Mouse (Mus musculus) heart, adult 2 months (tissue): ENCODE data around the gene Gm17482. TPM values are rescaled to one million over a fixed set of nuclear protein-coding genes. Genes with fewer than 3 reads are reported as not detected.

ENCODE experiments used
- DNase-seq, 2 experiments: peaks; one replicate each; pipeline ENCODE4 v3.0.0; 2021
- H3K27ac ChIP-seq: fragments of 200-600 bp; 2 replicates; pipeline ENCODE4 v1.8.1; 2022
- H3K27me3 ChIP-seq: fragments of 200-500 bp; 2 replicates; pipeline ENCODE4 v1.6.1; 2012; ENCODE audit warnings: mild to moderate bottlenecking, low read length, inconsistent platforms, mixed read lengths; ENCODE audit not compliant: control insufficient read depth, insufficient read depth
- H3K36me3 ChIP-seq: fragments of 200-500 bp; 2 replicates; pipeline ENCODE4 v1.6.1; 2012; ENCODE audit warnings: low read length, inconsistent platforms; ENCODE audit not compliant: control insufficient read depth, insufficient read depth
- H3K4me1 ChIP-seq: fragments of 200-500 bp; 2 replicates; pipeline ENCODE4 v1.6.1; 2011; ENCODE audit warnings: low read length; ENCODE audit not compliant: control insufficient read depth, insufficient read depth
- H3K4me3 ChIP-seq: fragments of 200-600 bp; 2 replicates; pipeline ENCODE4 v1.8.1; 2022
- H3K79me2 ChIP-seq: fragments of 200-500 bp; replicated peaks from 2 replicates; pipeline ENCODE4 v1.6.1; 2012; ENCODE audit warnings: mild to moderate bottlenecking, inconsistent platforms, low read length, moderate library complexity, mixed read lengths; ENCODE audit not compliant: control insufficient read depth, insufficient read depth
- H3K9ac ChIP-seq: fragments of 200-500 bp; 2 replicates; pipeline ENCODE4 v1.6.1; 2012; ENCODE audit warnings: low read depth, mild to moderate bottlenecking, control low read depth, inconsistent platforms, low read length, mixed read lengths
- CTCF ChIP-seq: fragments of 200-600 bp; IDR thresholded peaks from 2 replicates; pipeline ENCODE4 v1.8.1; 2022; ENCODE audit warnings: antibody characterized with exemption, mild to moderate bottlenecking, moderate library complexity
- EP300 ChIP-seq: fragments of 200-500 bp; IDR thresholded peaks from 2 replicates; pipeline ENCODE4 v1.6.1; 2011; ENCODE audit warnings: low read depth, low read length, control low read depth; ENCODE audit not compliant: insufficient read depth
- POLR2A ChIP-seq: fragments of 200-500 bp; IDR thresholded peaks from 2 replicates; pipeline ENCODE4 v1.6.1; 2011; ENCODE audit warnings: mild to moderate bottlenecking, low read depth, low read length, control low read depth; ENCODE audit not compliant: insufficient read depth
- WGBS: fragments of 180-500 bp; shearing (Covaris S2); methylation state at CpG from one replicate; pipeline ENCODE4 v1.1.7; 2018; 5-methylcytosine and 5-hydroxymethylcytosine counted together
- intact Hi-C: fragments of 180-260 bp; cut with DNase I; formaldehyde crosslinking; loops from one replicate; pipeline ENCODE4 v1.15.1; 2025
- polyA plus RNA-seq: library from polyadenylated mRNA; depleted of rRNA; stranded (reverse); fragments of >200 nt; gene quantifications from 2 replicates; pipeline ENCODE4 v1.2.3, GENCODE M21; 2012
- total RNA-seq, 2 experiments: library from RNA; stranded (reverse); gene quantifications; 2 replicates each; pipeline ENCODE4 v1.2.3; 2021

Gm17482 gene
- total and polyA plus RNA-seq, 3 experiments: not detected

DNA sequence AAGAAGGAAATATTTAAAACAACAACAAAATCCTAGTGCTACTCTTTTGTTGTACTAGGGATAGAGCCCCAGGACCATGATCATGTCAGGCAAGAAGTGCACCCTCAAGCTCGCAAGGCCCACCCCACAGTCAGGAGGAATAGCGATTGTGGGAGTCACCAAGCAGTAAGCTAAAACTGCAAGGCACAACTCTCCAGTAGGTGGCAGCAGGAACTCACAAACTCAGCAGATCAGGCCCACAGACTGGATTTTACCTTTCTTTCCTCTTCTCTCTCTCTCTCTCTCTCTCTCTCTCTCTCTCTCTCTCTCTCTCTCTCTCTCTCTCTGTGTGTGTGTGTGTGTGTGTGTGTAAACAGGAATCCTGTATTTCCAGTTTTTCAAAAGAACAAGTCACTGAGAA, 386 bp downstream of the Gm17482 start:
- Histone ChIP-seq H3K4me3 (no peak overlapping the region), H3K9ac (no peak overlapping the region), H3K27ac (no peak overlapping the region), H3K79me2 (no peaks in the 10 kb centered on the region), H3K4me1 (peaks cover 5% of the 10 kb centered on the region), H3K36me3 (peaks cover 11% of the 10 kb centered on the region), H3K27me3 (no peaks in the 10 kb centered on the region)
- peak; percentile 81 for TF ChIP-seq CTCF
- TF ChIP-seq POLR2A: no peak
- peak; percentile 96 for TF ChIP-seq EP300
- peak; percentile 66 to 83 for DNase-seq
- intact Hi-C loops: loop anchor here (1.0 to 5.0 kb wide), 4 partner anchors 41 to 312 kb away; partner anchors contain the start of gene Pparg
- WGBS: 1% methylated on average over 2 of the region's 2 CpGs

DNA sequence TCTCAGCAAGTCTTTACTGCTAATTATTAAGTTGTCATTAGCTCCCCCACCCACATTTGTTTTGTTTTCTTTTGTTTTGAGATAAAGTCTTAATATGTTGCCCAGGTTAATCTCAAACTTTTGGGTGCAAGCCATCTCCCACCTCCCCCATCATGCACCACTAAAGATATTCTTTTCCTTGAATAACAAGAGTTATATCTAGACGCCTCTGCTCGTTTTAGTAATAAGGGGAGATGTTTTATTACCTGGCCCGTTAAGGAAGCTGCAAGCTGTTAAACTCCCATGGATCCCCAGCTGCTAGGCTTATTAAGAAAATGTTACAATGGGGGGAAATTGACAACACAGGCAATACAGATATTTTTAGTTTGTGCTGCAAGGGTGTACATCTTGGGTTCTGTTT, 3.4 kb downstream of the Gm17482 start:
- no peak for TF ChIP-seq CTCF
- no peak for TF ChIP-seq EP300
- no peak; the same call in 1 of the 2 replicates for TF ChIP-seq POLR2A
- H3K36me3 ChIP-seq: peaks cover 14% of the 10 kb centered on the region
- no peaks in the 10 kb centered on the region for H3K27me3 ChIP-seq
- DNase-seq: peak; percentile 14 to 26
- H3K4me1 ChIP-seq: peaks cover 6% of the 10 kb centered on the region
- peak overlapping the region; percentile 87 for H3K27ac ChIP-seq
- no peak overlapping the region for H3K4me3 ChIP-seq
- no peak overlapping the region for H3K9ac ChIP-seq
- intact Hi-C loops: loop anchor here (5.0 to 10.0 kb wide), 2 partner anchors 774 to 1412 kb away; no protein-coding TSS in a partner anchor
- H3K79me2 ChIP-seq: no peaks in the 10 kb centered on the region
- WGBS: 51% methylated on average over 3 of the region's 3 CpGs

- Histone ChIP-seq H3K4me3 (no peak overlapping the region), H3K4me1 (peaks cover 6% of the 10 kb centered on the region), H3K9ac (peak overlapping the region; percentile 38; the same call in 1 of the 2 replicates), H3K27ac (peak overlapping the region; percentile 87), H3K36me3 (peaks cover 14% of the 10 kb centered on the region), H3K27me3 (no peaks in the 10 kb centered on the region), H3K79me2 (no peaks in the 10 kb centered on the region)
- peak in 1 of 2 experiments; percentile 14 for DNase-seq
- intact Hi-C loops: loop anchor here (1.0 to 10.0 kb wide), 3 partner anchors 8 to 1410 kb away; no protein-coding TSS in a partner anchor
- TF ChIP-seq POLR2A: no peak
- TF ChIP-seq EP300: 0 out of 2 replicates have a peak, but pooled peaks have one; percentile 65
- TF ChIP-seq CTCF: no peak
- WGBS: 29% methylated on average over 4 of the region's 4 CpGs
Observed at GRCm38 (mm10) chr6:115231836-115232235, 4.7 kb downstream of the Gm17482 start.

DNA sequence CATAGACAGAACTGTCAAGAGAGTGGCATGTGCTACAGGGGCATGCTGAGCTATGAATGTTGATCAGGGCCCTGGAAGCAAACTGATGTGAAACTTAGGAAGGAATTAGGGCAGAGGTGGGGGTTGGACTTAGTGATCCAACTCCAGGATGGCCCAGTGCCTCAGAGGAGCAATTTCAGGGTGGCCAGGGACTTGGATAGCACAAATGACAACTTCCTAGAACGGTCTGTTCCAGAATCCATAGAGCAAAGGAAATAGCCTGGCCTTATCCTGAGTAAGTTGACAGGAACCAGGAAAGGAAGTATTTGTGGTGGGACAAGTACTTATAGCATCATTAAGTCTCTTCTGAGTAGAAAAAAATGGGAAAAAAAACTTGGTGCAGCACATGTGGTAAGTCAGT, 5.4 kb downstream of the Gm17482 start:
- intact Hi-C loops: loop anchor here (5.0 to 10.0 kb wide), 2 partner anchors 772 to 1410 kb away; no protein-coding TSS in a partner anchor
- Histone ChIP-seq H3K79me2 (no peaks in the 10 kb centered on the region), H3K4me1 (peaks cover 6% of the 10 kb centered on the region), H3K36me3 (peaks cover 16% of the 10 kb centered on the region), H3K27me3 (no peaks in the 10 kb centered on the region), H3K4me3 (no peak overlapping the region), H3K9ac (no peak overlapping the region; the same call in 1 of the 2 replicates), H3K27ac (peak overlapping the region; percentile 87)
- DNase-seq: peak; percentile 49 to 59
- 58% methylated on average over 1 of the region's 1 CpGs for WGBS
- TF ChIP-seq EP300: peak; percentile 89
- TF ChIP-seq POLR2A: peak; percentile 29; the same call in 1 of the 2 replicates
- no peak for TF ChIP-seq CTCF

DNA sequence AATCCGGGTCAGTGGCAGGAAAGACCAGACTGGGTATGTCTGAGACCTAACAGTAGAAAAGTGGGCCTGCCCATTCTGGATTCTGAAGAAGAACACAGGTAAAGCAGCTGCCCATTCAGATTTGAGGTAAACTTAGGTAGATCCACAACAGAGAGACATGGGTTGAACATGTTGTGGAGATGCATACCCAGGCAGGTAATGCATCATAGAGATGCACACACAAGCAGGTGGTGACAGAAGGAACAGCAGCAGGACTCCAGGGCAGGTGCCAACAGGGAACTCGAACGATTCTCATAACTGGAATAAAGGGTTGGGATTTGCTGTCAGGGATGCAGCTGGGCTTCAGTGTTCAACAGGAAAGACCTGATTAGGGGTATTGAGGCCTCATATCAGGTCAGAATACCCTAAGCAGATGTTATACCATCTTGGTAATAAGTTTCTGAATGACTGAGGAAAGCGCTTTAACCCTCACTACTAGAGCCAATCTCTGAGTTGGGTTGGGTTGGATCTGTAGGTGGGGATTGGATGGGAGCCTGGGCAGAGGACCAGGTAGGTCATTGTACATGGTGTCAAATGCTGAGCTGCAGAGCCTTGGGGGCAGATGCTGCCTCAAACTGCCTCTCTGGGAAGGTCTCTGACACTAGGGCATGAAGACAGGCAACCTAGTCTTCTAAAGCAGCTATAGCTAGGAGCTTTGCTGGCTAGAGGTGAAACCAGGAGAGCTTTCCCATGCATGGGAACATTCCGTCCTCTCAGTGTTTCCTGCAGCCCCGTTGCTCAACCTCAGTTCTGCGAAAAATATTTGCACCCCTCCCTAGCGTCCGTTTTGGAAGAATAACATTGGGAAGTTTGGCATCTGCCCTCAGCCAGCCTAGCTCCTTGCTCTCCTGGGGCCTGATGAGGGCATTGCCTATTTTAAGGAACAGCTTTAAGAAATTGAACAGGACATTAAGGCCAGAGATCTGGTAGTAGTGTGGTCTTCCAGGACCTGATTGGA, 11.2 kb downstream of the Gm17482 start:
- peaks cover 29% of the 10 kb centered on the region for H3K36me3 ChIP-seq
- peak; percentile 63 to 76 for DNase-seq
- H3K4me1 ChIP-seq: peaks cover 33% of the 10 kb centered on the region
- no peak overlapping the region for H3K4me3 ChIP-seq
- intact Hi-C loops: loop anchor here (10.0 kb wide), 1 partner anchor 766 kb away; no protein-coding TSS in a partner anchor
- no peaks in the 10 kb centered on the region for H3K79me2 ChIP-seq
- H3K27ac ChIP-seq: peak overlapping the region; percentile 89
- WGBS: 42% methylated on average over 9 of the region's 9 CpGs
- no peaks in the 10 kb centered on the region for H3K27me3 ChIP-seq
- H3K9ac ChIP-seq: no peak overlapping the region
- TF ChIP-seq CTCF: 0 out of 2 replicates have a peak, but pooled peaks have one; percentile 2
- peak; percentile 64 for TF ChIP-seq POLR2A
- TF ChIP-seq EP300: peak; percentile 100
